Mouse (Mus musculus) embryonic facial prominence, embryonic 11.5 days (tissue): Measurements from ENCODE around the gene Il17ra. TPM values are rescaled to one million over a fixed set of nuclear protein-coding genes. Genes with fewer than 3 reads are reported as not detected.

Experiments used
- ATAC-seq: fragments of 200-750 bp; cut with Nextera tagmentation; replicated peaks from 2 replicates; pipeline ENCODE4 v1.8.0; 2017; ENCODE audit warnings: low read depth; ENCODE audit not compliant: insufficient number of reproducible peaks, low FRiP score, low TSS enrichment
- DNase-seq: peaks from one replicate; pipeline ENCODE4 v3.0.0-alpha.2; 2015; ENCODE audit warnings: low spot score
- H3K27ac ChIP-seq: fragments of 300-500 bp; sonication (generic); replicated peaks from 2 replicates; pipeline ENCODE4 v1.5.1; 2014; ENCODE audit warnings: mild to moderate bottlenecking, low read depth, low read length, control low read depth
- H3K27me3 ChIP-seq: fragments of 300-500 bp; sonication (generic); 2 replicates; pipeline ENCODE4 v1.6.1; 2014; ENCODE audit warnings: mild to moderate bottlenecking, low read length, moderate library complexity, mixed read lengths; ENCODE audit not compliant: control insufficient read depth, insufficient read depth
- H3K36me3 ChIP-seq: fragments of 300-500 bp; sonication (generic); replicated peaks from 2 replicates; pipeline ENCODE4 v1.6.1; 2014; ENCODE audit warnings: low read depth, mild to moderate bottlenecking, low read length, moderate library complexity, mixed read lengths; ENCODE audit not compliant: control insufficient read depth, insufficient read depth
- H3K4me1 ChIP-seq: fragments of 300-500 bp; sonication (generic); 2 replicates; pipeline ENCODE4 v1.6.1; 2014; ENCODE audit warnings: low read length, mixed read lengths; ENCODE audit not compliant: control insufficient read depth, insufficient read depth
- H3K4me2 ChIP-seq: fragments of 300-500 bp; sonication (generic); 2 replicates; pipeline ENCODE4 v1.6.1; 2014; ENCODE audit warnings: low read depth, mild to moderate bottlenecking, control low read depth, low read length, moderate library complexity
- H3K4me3 ChIP-seq: fragments of 300-500 bp; sonication (generic); 2 replicates; pipeline ENCODE4 v1.5.1; 2014; ENCODE audit warnings: low read depth, low read length, control low read depth
- H3K9ac ChIP-seq: fragments of 300-500 bp; sonication (generic); replicated peaks from 2 replicates; pipeline ENCODE4 v1.6.1; 2014; ENCODE audit warnings: mild to moderate bottlenecking, control low read depth, low read length
- H3K9me3 ChIP-seq: fragments of 300-500 bp; sonication (generic); replicated peaks from 2 replicates; pipeline ENCODE4 v1.6.1; 2016; ENCODE audit warnings: mild to moderate bottlenecking, low read length, inconsistent platforms, mixed read lengths; ENCODE audit not compliant: control insufficient read depth
- WGBS: fragments of 180-500 bp; shearing (Covaris S2); extraction: QIAGEN DNeasy Blood & Tissue Kit; methylation state at CpG from one replicate; pipeline ENCODE4 v1.1.7; 2014; 5-methylcytosine and 5-hydroxymethylcytosine counted together
- polyA plus RNA-seq: library from polyadenylated mRNA; unstranded; fragments of >200 nt; fragmentation: Nextera tagmentation; extraction: Ambion mirVana; gene quantifications from 2 replicates; pipeline ENCODE4 v1.2.1, GENCODE M21; 2014

The Il17ra gene
- polyA plus RNA-seq, 1 experiment from 2014 or later: 2.0 TPM

DNA sequence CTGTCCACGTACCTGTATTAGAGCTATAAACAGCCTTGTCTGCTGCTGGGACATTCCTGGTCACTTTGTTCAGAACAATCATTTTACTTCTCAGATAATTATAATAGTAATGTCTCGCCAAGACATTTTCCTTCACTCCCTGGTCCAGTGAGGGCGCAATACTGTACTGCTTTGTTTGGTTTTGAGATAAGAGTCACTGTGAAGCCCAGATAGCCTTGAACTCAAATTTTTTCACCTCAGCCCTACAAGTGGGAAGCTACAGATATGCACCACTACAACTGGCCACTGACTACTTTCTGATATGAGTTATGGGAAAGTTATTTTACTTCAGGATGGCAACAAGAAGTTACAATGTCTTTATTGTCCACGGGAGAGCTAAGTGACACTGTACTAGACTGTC is 53.4 kb downstream of the Il17ra start:
- ATAC-seq: no peak
- H3K27ac ChIP-seq: no peak overlapping the region
- H3K4me2 ChIP-seq: no peak overlapping the region
- WGBS: 89% methylated on average over 4 of the region's 4 CpGs
- no peak overlapping the region for H3K4me3 ChIP-seq
- no peak overlapping the region for H3K9ac ChIP-seq
- DNase-seq: no peak
- H3K9me3 ChIP-seq: no peaks in the 10 kb centered on the region
- H3K36me3 ChIP-seq: no peaks in the 10 kb centered on the region; the same call in 1 of the 2 replicates
- no peaks in the 10 kb centered on the region for H3K27me3 ChIP-seq
- H3K4me1 ChIP-seq: no peaks in the 10 kb centered on the region

- DNase-seq (no peak), ATAC-seq (no peak)
- Histone ChIP-seq H3K9ac (no peak overlapping the region), H3K4me3 (no peak overlapping the region), H3K4me2 (no peak overlapping the region), H3K27me3 (no peaks in the 10 kb centered on the region), H3K27ac (no peak overlapping the region), H3K36me3 (no peaks in the 10 kb centered on the region; the same call in 1 of the 2 replicates), H3K4me1 (no peaks in the 10 kb centered on the region), H3K9me3 (no peaks in the 10 kb centered on the region)
- WGBS: 87% methylated on average over 6 of the region's 6 CpGs
Observed at GRCm38 (mm10) chr6:120516879-120517278, 53.8 kb downstream of the Il17ra start.

DNA sequence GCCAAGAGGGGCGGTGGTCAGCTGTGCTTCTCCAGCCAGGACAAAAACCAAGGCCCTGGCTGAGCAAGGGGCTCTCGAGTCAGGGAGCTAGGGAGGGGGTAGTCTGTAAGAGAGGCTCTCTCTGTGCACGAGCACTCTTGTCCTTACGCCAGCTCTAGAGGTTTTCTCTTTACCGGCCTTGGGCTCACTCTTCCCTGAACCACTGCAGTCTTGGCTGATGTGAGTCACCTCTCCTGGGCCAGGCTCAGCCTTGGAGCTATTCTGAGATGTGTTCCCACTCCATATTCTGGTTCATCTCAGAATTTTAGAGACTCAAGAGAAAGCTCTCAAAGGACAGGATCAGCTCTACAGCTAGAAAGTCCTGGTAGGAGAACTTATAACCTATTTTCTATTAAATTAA is 54.3 kb downstream of the Il17ra start:
- H3K27me3 ChIP-seq: no peaks in the 10 kb centered on the region
- ATAC-seq: no peak
- H3K9ac ChIP-seq: no peak overlapping the region
- H3K9me3 ChIP-seq: no peaks in the 10 kb centered on the region
- H3K36me3 ChIP-seq: no peaks in the 10 kb centered on the region; the same call in 1 of the 2 replicates
- WGBS: 89% methylated on average over 5 of the region's 5 CpGs
- H3K4me1 ChIP-seq: no peaks in the 10 kb centered on the region
- no peak overlapping the region for H3K27ac ChIP-seq
- no peak overlapping the region for H3K4me3 ChIP-seq
- DNase-seq: no peak
- H3K4me2 ChIP-seq: no peak overlapping the region

DNA sequence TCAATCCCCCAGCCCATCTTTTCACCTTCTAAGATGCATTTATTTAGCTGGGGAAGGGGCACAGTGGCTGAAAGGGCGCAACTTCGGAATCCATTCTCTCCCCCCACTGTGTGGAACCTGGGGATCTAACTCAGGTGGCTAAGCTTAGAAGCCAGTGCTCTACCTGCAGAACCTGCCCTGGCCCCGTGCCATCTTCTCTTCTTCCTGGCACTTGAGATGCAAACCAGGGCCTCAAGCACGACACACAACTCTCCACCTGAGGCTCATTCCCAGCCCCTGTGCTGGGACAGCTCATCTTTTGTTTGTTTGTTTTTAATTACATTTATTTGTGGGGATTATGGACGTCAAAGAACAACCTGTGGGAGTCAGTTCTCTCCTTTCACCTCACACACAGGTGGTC is 56.6 kb downstream of the Il17ra start:
- no peaks in the 10 kb centered on the region for H3K4me1 ChIP-seq
- H3K9me3 ChIP-seq: no peaks in the 10 kb centered on the region
- H3K36me3 ChIP-seq: no peaks in the 10 kb centered on the region; the same call in 1 of the 2 replicates
- no peak overlapping the region for H3K4me2 ChIP-seq
- WGBS: 81% methylated on average over 5 of the region's 5 CpGs
- ATAC-seq: no peak
- DNase-seq: no peak
- H3K27ac ChIP-seq: no peak overlapping the region
- no peak overlapping the region for H3K4me3 ChIP-seq
- H3K9ac ChIP-seq: no peak overlapping the region
- no peaks in the 10 kb centered on the region for H3K27me3 ChIP-seq

DNA sequence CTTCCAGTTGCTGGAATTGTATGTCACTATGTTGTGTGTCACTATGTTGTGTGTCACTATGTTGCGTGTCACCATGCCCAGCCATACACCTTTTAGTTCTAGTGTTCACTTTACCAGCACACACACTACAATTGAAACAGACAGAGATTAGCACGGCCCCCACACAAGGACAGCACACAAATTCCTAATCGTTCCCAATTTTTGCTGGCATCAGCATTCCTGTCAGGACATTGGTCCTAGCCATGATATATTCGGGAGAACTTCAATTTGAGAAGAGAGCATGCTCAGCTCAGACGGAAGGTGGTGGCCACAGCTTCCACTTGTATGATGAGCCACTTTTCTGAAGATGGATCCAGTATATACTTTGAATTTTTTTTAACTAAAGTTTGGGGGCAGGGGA is 61.7 kb downstream of the Il17ra start:
- no peaks in the 10 kb centered on the region for H3K4me1 ChIP-seq
- H3K9ac ChIP-seq: no peak overlapping the region
- ATAC-seq (no peak), DNase-seq (no peak)
- no peaks in the 10 kb centered on the region for H3K27me3 ChIP-seq
- 91% methylated on average over 5 of the region's 5 CpGs for WGBS
- no peak overlapping the region for H3K4me2 ChIP-seq
- H3K9me3 ChIP-seq: no peaks in the 10 kb centered on the region
- H3K4me3 ChIP-seq: no peak overlapping the region
- no peak overlapping the region for H3K27ac ChIP-seq
- no peaks in the 10 kb centered on the region; the same call in 1 of the 2 replicates for H3K36me3 ChIP-seq

- Histone ChIP-seq H3K4me1 (no peaks in the 10 kb centered on the region), H3K4me2 (no peak overlapping the region), H3K9ac (no peak overlapping the region), H3K27me3 (no peaks in the 10 kb centered on the region), H3K9me3 (no peaks in the 10 kb centered on the region), H3K36me3 (no peaks in the 10 kb centered on the region), H3K27ac (no peak overlapping the region), H3K4me3 (no peak overlapping the region)
- WGBS: 79% methylated on average over 4 of the region's 4 CpGs
- DNase-seq (no peak), ATAC-seq (no peak)
Observed at GRCm38 (mm10) chr6:120529123-120529522, 66.1 kb downstream of the Il17ra start.

DNA sequence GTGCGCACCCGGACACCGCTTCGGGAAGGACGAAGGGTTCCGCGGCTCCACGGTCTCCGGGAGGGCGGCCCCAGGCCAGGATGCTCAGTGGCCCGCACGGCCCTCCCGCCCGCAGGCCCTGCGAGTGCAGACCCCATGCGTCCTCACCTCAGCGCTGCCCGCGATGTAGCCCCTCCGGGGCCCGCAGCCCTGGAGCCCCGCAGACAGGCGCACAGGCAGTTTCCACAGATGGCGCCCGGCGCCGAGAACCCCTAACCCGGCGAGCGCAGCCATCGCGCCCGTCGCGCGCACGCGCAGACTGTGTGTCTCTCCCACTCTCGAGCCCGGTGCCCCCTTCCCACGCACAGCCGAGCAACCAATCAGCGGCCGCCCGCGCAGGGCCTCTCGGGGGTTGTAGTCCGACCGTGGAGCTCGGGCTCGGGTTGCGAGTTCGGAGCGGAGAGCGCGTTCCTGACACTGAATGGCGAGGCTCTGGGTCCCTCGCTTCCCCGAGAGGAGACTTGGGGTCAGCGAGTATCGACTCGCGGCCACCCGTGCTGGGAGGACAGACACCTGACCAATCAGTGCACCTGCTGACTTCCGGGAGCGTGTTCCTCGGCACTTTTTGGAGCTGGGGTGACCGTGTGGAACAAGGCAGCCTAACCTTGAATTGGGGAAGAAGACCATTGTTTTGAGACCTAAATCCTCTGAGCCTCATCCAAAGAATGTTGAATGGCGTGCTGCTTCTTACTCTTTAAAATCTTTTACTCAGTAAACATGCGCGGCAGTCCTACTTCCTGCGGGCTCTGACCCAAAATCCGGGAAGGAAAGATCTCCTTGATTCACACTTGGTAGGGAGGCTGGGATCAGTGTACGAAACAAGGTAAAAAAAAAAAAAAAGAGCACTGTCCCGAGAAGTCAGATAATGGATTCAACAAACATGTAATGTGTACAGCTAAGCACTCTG is 68.2 kb downstream of the Il17ra start, which contains the start of gene Hdhd5:
Gene Hdhd5 (minus strand): TSS at position 300 of the 946 bp plus-strand sequence.
- Histone ChIP-seq H3K4me1 (no peaks in the 10 kb centered on the region), H3K36me3 (no peaks in the 10 kb centered on the region), H3K4me3 (peak within 1 kb of the TSS; percentile 85), H3K9me3 (no peaks in the 10 kb centered on the region), H3K27me3 (no peaks in the 10 kb centered on the region), H3K9ac (peak within 1 kb of the TSS; percentile 93), H3K4me2 (peak within 1 kb of the TSS; percentile 76), H3K27ac (peak within 1 kb of the TSS; percentile 47; the same call in 1 of the 2 replicates)
- WGBS: under 1% methylated on average over 75 of the region's 75 CpGs
- ATAC-seq: peak; percentile 97
- peak; percentile 95 for DNase-seq

- H3K27ac ChIP-seq: no peak overlapping the region
- DNase-seq (no peak), ATAC-seq (no peak)
- WGBS: 76% methylated on average over 1 of the region's 1 CpGs
- H3K4me3 ChIP-seq: no peak overlapping the region
- no peaks in the 10 kb centered on the region for H3K9me3 ChIP-seq
- H3K4me1 ChIP-seq: no peaks in the 10 kb centered on the region
- H3K9ac ChIP-seq: no peak overlapping the region
- no peak overlapping the region for H3K4me2 ChIP-seq
- no peaks in the 10 kb centered on the region for H3K27me3 ChIP-seq
- H3K36me3 ChIP-seq: no peaks in the 10 kb centered on the region
Observed at GRCm38 (mm10) chr6:120532594-120532993, 69.5 kb downstream of the Il17ra start.
